Mouse (Mus musculus) erythroblast, embryonic 14.5 days (primary cell): ENCODE measurements around the gene Sqor. TPM values are rescaled to one million over a fixed set of nuclear protein-coding genes. Genes with fewer than 3 reads are reported as not detected.
A peak's percentile ranks its signal among the peaks of the same experiment; 100 is the strongest.

Source experiments
- H3K27me3 ChIP-seq: 2 replicates; pipeline ENCODE4 v1.6.1; 2012; ENCODE audit warnings: inconsistent platforms; ENCODE audit not compliant: control insufficient read depth
- H3K36me3 ChIP-seq: 2 replicates; pipeline ENCODE4 v1.6.1; 2012; ENCODE audit warnings: mild to moderate bottlenecking, inconsistent platforms; ENCODE audit not compliant: control insufficient read depth
- H3K4me1 ChIP-seq: 2 replicates; pipeline ENCODE4 v1.6.1; 2012; ENCODE audit warnings: inconsistent platforms; ENCODE audit not compliant: control insufficient read depth
- H3K4me3 ChIP-seq: replicated peaks from 2 replicates; pipeline ENCODE3; 2012; ENCODE audit warnings: moderate library complexity, mild to moderate bottlenecking, inconsistent platforms
- H3K9me3 ChIP-seq: 2 replicates; pipeline ENCODE4 v1.6.1; 2012; ENCODE audit warnings: low read length, inconsistent platforms, mixed read lengths; ENCODE audit not compliant: control insufficient read depth
- GATA1 ChIP-seq: IDR thresholded peaks from 2 replicates; pipeline ENCODE4 v1.6.1; 2012; ENCODE audit warnings: low read length, inconsistent platforms, mixed read lengths
- TAL1 ChIP-seq: IDR thresholded peaks from 3 replicates; pipeline ENCODE4 v1.6.1; 2012; ENCODE audit warnings: low read length, inconsistent platforms, mixed read lengths
- polyA plus RNA-seq: library from polyadenylated mRNA; stranded (reverse); fragments of >175 nt; gene quantifications from 2 replicates; pipeline ENCODE4 v1.2.3, GENCODE M21; 2012

Gene Sqor
- 0.02 and 0.39 TPM in 2 replicates for polyA plus RNA-seq

GRCm38 (mm10) chr2:122765071-122765793, at the start of gene Sqor:
Sqor (plus strand) TSS chr2:122765237.
- peak within 1 kb of the TSS; percentile 60 for H3K4me3 ChIP-seq
- peaks cover 11% of the 10 kb centered on the region for H3K4me1 ChIP-seq
- H3K9me3 ChIP-seq, result no peaks in the 10 kb centered on the region
- peaks cover 18% of the 10 kb centered on the region for H3K27me3 ChIP-seq
- no peaks in the 10 kb centered on the region for H3K36me3 ChIP-seq
- TF ChIP-seq TAL1 (no peak), GATA1 (no peak)

GRCm38 (mm10) chr2:122716301-122716842, 48.7 kb upstream of the Sqor start:
- Histone ChIP-seq H3K4me1 (no peaks in the 10 kb centered on the region), H3K9me3 (no peaks in the 10 kb centered on the region), H3K36me3 (no peaks in the 10 kb centered on the region), H3K4me3 (no peak overlapping the region), H3K27me3 (no peaks in the 10 kb centered on the region)
- TF ChIP-seq TAL1 (no peak), GATA1 (no peak)

- TF ChIP-seq TAL1 (no peak), GATA1 (no peak)
- Histone ChIP-seq H3K27me3 (no peaks in the 10 kb centered on the region), H3K4me1 (no peaks in the 10 kb centered on the region), H3K36me3 (no peaks in the 10 kb centered on the region), H3K9me3 (no peaks in the 10 kb centered on the region), H3K4me3 (no peak overlapping the region)
Observed at GRCm38 (mm10) chr2:122719232-122719631, 45.8 kb upstream of the Sqor start.

GRCm38 (mm10) chr2:122720564-122720963, 44.5 kb upstream of the Sqor start:
- H3K36me3 ChIP-seq, result no peaks in the 10 kb centered on the region
- H3K4me3 ChIP-seq, result no peak overlapping the region
- TF ChIP-seq TAL1 (no peak), GATA1 (no peak)
- no peaks in the 10 kb centered on the region for H3K27me3 ChIP-seq
- no peaks in the 10 kb centered on the region for H3K4me1 ChIP-seq
- H3K9me3 ChIP-seq, result no peaks in the 10 kb centered on the region

- H3K9me3 ChIP-seq, result no peaks in the 10 kb centered on the region
- no peak for TF ChIP-seq GATA1
- TF ChIP-seq TAL1, result no peak
- no peaks in the 10 kb centered on the region for H3K36me3 ChIP-seq
- H3K4me3 ChIP-seq, result no peak overlapping the region
- H3K27me3 ChIP-seq, result no peaks in the 10 kb centered on the region
- no peaks in the 10 kb centered on the region for H3K4me1 ChIP-seq
Observed at GRCm38 (mm10) chr2:122725604-122726003, 39.4 kb upstream of the Sqor start.

- H3K27me3 ChIP-seq, result peaks cover 19% of the 10 kb centered on the region
- H3K36me3 ChIP-seq, result no peaks in the 10 kb centered on the region
- H3K9me3 ChIP-seq, result no peaks in the 10 kb centered on the region
- H3K4me3 ChIP-seq, result no peak overlapping the region
- TF ChIP-seq TAL1, result no peak
- TF ChIP-seq GATA1, result no peak
- H3K4me1 ChIP-seq, result no peaks in the 10 kb centered on the region
Observed at GRCm38 (mm10) chr2:122731456-122731855, 33.6 kb upstream of the Sqor start.

GRCm38 (mm10) chr2:122737894-122738830, 26.9 kb upstream of the Sqor start, which contains the start of gene Bloc1s6:
Bloc1s6 (plus strand) TSS chr2:122738503.
- Histone ChIP-seq H3K36me3 (peaks cover 5% of the 10 kb centered on the region), H3K9me3 (no peaks in the 10 kb centered on the region), H3K4me1 (peaks cover 18% of the 10 kb centered on the region), H3K27me3 (peaks cover 16% of the 10 kb centered on the region), H3K4me3 (peak within 1 kb of the TSS; percentile 92)
- TF ChIP-seq TAL1 (no peak), GATA1 (no peak)

- TF ChIP-seq TAL1 (no peak), GATA1 (no peak)
- Histone ChIP-seq H3K27me3 (peaks cover 15% of the 10 kb centered on the region), H3K9me3 (no peaks in the 10 kb centered on the region), H3K36me3 (peaks cover 10% of the 10 kb centered on the region), H3K4me3 (peak overlapping the region; percentile 92), H3K4me1 (peaks cover 18% of the 10 kb centered on the region)
Observed at GRCm38 (mm10) chr2:122739023-122739422, 26.0 kb upstream of the Sqor start.

GRCm38 (mm10) chr2:122746461-122746860, 18.6 kb upstream of the Sqor start:
- Histone ChIP-seq H3K36me3 (peaks cover 47% of the 10 kb centered on the region), H3K27me3 (no peaks in the 10 kb centered on the region), H3K4me3 (no peak overlapping the region), H3K9me3 (no peaks in the 10 kb centered on the region), H3K4me1 (no peaks in the 10 kb centered on the region)
- TF ChIP-seq TAL1 (no peak), GATA1 (no peak)
